Mouse (Mus musculus): ENCODE data around the gene Psmd9.

Psmd9 gene

DNA sequence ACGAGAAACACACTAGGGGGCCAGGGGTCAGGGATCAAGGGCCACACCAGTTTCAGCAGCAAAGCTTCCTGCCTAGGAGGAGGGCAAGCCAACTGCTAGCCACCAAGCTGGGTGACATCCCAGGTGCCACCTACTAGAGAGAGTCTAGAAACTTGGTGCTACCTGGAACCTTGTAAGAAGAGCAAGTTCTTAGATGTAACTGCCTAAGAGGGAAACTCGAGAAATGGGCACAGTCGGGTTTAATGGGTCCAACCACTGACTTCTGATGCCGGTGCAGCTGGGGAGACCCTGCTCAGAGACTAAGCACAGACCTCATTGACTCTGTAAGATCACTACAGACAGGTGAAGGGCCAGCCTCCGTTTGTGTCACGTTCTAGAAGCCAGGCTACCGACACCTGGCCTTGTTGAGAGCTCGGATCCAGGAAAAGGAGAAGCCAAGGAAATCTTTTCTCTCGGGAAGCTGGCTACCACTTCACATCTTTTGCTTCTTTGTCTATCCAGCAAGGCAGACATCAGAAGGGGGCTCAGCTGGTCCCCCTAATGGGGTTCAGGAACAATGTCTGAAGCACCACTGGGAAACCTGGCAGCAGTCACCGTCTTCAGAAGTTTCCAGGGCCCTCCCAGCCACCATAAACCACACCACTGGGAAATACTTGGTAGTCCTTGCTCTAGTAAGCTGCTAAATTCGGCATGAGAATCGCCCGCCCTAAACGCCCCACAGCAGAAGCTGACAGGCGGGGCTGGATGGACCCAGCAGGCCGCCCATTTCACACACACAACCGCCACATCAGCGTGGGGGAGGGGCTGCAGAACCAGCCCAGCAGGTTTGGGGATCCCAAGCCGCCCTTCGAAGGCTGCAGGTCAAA is 31.9 kb upstream of the Psmd9 start:
- DNase-seq (ENCODE audit: low read depth), result peak; percentile 94

DNA sequence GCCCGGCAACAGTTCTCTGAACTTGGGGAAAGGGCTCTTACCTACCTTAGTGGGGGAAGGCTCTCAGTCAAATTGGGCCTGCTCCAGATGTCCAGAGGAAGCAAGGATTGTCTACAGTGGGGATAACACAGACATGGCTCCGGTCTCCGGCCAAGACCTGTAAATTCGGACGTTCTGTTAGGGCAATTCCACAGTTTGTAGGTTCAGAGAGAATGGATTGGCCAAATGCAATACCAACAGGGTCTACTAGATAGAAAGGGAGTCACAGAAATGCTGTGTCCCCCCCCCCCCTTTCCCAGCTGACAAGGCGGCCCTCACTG is 31.3 kb upstream of the Psmd9 start:
- DNase-seq (ENCODE audit: low read depth), result no peak

DNA sequence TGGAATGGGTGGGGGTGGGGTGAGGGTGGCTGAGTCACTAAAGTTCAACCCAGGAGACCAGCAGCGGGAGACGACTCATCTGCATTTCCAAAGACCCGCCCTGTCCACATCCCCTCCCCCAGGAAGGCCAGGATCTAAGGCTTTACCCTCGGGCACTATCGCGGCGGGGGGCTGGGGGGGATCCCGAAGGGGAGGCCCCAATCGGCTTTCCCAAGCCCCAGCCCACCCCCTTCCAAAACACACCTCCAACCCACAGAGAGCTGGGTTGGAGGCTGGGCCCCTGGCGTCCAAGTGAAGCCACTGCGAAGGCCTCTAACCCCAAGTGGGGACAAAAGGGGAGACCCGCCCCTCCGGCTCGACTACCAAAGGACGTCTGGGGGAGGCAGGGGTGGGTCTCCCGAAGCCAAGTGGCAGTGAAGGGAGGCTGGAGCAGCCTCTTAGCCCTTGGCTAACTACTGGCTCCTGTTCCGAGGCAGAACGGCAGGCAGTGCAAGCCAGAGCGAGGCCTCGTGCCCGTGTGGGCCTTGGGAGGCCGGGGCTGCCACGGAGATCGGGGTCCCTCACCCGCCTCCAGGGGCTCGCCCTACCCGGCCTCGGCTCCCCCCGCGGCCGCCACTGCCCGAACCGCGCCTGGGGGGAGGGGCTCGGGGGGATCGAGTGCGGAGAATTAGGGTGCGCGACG is 30.8 kb upstream of the Psmd9 start:
- peak; percentile 97 for DNase-seq (ENCODE audit: low read depth)

DNA sequence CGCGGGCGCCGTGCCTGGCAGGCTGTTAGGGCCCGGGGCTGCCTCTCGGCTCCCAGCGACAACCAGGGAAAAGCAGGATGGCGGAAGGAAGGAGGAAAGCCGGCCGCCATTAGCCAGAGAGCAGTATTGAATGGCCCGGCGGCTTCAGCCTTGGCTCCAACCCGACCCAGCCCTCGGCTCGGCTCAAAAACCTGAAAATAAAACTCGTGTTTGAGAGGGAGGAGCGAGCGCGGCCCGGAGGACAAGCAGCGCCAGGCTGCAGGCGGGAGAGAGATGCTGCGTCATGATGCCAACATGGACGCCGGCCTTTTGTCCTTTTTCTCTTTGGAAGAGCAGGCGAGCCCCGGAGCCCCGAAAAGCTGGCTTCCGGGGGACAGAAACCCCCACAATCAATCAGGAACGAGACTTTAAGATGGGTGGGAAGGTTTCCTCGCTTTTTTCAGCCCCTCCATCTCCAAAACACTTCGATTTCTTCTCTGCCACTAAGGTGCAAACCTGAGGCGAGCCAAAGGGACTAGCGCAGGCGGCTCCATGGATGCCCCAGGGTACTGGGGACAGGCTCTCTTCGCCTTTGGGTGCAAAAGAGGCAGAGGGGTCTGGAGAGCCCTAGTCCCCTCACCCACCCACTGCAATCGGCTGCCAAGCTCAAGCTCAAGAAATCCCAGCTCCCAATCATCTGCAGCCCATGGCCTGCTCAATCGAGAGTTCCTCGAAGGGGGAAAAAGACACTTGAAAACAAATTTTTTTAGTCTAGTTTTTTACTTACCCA is 30.1 kb upstream of the Psmd9 start:
- DNase-seq (ENCODE audit: low read depth), result peak; percentile 94

DNA sequence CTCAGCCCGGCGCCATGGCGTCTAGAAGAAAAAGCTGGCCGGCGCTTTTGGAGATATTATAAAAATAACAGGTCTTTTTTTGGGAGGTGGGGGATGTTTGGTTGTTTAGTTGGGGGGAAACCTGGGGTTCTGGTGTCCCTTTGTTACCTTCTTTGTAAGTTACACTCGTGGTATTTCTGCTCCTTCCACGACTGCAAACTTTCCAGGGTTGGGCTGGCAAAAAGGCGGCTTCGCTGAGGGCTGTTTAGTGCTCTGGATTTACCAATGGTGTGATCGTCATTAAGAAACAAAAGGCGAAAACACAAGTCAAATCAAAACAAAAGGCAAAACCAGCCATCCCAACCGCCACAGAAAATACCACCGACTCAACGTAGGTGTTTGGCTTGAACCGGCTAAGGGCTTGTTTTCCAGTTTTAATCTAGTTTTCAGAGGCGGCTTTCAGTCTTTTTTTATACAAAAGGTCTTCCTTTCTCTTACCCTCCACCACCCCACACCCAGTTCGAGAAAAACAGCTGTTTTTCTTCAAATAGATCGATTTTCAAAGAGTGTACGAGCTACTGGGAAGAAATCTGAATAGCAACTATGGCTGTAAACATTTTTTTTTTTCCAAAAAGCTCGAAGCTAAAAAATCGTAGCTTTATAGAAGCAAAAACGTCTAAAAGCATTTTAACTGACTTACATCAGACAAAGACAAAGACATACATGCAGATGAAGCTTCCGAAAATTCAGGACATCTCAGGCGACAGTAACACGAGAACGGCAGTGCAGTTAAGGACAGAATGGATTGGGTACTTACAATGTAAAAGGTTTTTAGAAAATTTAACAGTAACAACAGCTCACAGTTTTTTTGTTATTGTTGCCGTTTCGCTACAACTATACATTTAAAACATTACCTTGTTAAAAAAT is 29.2 kb upstream of the Psmd9 start:
- DNase-seq (ENCODE audit: low read depth), result peak; percentile 60

DNA sequence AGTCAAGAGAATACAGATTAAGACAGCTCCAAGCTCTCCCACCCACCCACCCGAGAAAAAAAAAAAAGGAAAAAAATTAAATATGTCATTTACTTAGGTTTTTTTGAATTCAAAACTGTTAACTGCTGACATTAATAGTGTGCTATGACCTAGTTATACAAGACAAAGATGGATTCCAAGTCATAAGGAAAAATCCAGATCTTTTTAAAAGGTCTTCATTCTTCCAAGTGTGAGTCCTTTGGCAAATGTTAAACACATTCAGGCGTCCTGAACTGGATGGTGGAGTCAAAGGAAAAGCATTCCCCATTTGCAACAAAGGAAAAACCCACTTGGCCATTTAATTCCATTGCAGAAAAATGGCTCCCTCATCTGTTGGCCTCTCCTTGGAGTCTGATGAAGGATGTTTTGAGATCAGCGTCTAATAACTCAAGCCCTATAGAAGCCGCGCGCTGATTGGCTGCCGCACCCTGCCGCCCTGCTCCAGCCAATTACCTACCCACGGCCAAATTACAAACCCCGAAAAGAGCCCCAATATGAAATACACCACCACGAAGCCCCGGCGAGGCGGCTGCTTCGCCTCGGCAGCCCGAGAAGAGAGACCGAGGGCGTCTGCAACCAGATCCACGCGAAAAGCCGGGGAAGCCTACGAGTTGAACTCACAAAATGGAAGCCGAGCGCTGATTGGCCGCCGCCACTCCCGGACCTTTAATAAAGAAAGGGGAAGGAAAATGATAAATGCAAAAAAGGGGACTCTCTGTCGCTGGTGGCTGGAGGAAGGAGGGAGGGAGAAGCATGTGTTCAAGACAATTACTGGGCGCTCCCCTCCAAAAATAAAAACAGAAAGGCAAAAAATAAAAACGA is 28.3 kb upstream of the Psmd9 start:
- peak; percentile 96 for DNase-seq (ENCODE audit: low read depth)

DNA sequence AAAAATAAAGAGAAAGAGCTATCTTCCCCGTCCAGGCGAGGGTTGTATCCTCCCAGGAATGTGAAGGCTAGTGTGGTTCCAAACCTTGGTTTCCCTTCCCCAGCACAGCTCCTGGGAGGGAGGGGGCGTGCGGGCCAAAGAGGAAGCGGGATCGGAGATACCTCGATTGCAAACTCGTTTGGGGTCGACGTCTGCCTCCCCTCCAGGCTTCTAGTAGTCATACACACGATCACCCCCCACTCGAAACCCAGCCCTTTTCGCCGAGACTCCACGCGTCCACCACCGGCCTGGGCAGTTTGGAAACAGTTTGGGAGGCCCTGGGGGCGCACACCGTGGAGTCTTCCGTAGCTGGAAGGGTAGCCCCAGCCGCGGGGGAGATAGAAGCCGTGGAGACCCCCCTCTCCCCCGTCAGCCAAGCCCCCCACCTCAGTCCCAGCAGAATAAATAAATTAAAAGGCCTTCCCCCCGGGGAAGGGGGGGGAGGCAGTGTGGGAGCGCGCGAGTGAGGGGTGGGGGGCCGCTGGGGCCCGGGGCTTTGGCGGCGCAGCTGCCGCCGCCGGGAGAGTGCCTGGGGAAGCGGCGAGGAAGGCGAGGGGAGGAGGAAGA is 27.6 kb upstream of the Psmd9 start:
- peak; percentile 66 for DNase-seq (ENCODE audit: low read depth)

DNA sequence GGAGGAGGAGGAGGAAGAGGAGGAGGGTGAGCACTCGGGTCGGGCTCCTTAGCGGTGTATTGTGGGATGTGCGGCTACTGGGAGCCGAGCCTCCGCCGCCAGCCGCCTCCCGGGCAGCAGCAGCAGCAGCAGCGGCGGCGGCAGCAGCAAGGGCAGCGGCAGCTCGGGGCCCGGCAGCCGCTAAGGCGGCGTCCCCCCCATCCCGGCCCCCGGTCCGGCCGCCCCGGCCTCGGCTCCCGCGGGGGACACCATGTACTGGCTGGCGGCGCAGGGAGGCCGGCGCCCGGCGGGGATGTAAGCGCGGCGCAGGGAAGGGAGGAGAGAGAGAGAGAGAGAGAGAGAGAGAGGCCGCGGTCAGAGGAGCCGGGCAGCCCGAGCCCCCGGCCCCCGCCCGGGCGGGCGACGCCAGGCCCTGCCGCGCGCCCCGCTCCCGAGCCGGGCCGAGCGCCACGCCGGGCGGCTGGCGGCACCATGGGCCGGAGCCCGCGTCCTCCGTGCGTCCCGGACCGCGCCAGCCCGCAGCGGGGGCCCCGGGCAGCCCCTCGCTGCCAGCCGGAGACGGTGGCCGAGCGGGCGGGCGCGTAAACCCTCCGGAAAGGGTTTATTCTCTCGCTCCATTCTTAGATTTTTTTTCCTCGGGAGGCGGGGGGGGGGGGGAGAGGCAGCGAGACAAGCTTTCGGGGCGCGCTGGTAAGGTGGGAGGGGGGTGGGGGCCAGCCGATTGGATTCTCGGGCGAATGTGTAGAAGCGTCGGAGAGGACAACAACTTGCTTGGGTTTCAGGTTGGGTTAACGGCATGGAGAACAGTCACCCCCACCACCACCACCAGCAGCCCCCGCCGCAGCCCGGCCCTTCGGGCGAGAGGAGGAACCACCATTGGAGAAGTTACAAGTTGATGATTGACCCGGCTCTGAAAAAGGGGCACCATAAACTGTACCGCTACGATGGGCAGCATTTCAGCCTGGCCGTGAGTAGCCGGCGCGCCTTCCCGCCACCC is 26.8 kb upstream of the Psmd9 start, which contains the start of gene Setd1b:
Gene Setd1b (plus strand): TSS at position 33 of the 997 bp plus-strand sequence.
- DNase-seq (ENCODE audit: low read depth), result peak; percentile 64

DNA sequence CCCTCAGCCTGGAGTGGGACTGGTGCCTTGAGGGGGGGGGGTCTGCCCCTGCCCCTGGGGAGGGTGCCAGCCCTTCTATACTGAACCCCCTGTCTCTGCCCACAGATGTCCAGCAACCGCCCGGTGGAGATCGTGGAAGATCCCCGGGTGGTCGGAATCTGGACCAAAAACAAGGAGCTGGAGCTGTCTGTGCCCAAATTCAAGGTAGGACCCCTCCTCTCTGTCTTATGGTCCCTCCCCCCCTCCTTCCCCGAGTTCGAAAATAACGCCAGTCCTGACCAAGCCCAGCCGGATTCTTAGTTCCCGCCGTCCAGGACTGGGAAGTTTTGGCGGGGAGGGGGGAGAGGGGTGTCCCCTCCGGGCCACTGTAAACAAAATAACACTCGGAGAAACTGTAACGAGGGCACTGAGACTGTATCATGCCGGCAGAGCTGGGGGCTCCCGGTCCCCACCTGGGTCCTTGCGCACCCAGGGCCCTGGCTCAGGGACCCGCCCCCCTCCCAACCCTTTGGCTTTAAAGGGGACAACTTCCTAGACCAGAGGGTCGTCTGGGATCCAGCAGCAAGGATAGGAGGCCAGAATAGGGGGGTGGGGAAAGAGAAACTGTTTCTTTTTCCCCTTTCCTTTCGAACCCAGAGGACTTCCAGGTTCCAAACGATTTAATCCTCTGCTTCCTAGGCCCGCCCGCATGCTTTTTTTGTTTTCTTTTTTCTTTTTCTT is 25.8 kb upstream of the Psmd9 start:
- peak; percentile 84 for DNase-seq (ENCODE audit: low read depth)

DNA sequence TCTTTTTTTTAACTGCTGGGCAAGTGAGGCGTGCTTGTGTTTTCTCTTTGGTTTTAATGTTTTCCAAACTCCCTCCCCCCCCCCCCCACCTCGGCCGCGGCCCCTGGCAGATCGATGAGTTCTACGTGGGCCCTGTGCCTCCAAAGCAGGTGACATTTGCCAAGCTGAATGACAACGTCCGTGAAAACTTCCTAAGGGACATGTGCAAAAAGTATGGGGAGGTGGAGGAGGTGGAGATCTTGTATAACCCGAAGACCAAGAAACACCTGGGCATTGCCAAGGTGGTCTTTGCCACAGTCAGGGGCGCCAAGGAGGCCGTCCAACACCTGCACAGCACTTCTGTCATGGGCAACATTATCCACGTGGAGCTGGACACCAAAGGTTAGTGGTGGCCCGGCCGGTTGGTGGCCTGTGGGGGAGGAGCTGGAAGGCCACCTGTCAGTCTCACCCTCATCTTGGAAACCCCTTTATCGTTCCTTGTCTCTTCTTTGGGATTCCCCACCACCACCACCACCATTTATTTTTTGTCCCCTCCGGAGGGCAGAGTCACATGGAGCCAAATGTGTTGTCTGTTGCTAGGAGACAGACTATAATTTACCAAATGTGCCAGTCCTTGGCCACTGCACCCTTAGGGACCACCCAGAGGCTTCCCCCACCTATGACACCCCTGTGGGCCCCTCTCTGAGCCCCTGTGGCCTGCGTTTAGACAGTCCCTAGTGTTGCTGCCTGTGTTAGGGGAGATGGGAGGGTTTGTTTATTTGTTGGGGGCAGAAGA is 25.1 kb upstream of the Psmd9 start:
- no peak for DNase-seq (ENCODE audit: low read depth)

DNA sequence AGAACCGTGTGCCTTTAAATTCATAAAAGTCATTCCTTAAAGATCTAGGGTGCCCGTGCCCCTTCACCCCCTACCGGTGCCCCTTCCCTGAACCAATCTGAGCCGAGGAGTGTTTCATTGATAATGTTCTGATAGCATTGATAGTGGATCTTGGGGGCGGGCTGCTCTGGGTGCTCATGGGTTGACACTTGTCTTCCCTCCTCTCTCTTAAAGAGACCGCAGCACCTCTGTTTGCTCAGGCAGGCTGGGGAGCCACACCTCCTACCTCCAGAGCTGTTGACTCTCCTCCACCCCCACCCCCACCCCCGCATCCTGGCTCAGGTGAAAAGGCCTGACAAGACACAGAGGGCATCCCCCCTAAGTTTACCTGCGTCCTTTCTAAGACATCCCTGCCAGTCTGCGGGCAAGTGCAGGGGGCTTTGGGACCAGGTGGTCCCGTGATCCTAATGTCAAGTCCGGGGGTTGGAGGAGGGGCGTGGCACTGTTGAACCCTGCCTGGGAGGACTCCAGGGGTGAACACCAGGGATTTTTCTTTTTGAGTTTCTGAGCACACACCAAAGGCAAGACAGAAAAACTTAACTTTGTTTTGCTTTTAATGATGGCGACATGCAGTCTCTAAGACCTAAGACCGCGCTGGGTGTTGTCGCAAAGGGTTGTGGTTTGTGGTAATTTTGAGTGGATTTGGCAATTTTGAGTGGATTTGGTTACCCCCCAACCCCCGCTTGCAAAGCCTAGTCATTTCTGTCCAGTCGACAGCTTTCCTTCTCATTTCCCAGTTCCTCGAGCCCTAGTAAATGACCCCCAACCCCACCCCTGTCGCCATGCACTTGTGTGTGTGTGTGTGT is 24.2 kb upstream of the Psmd9 start:
- no peak for DNase-seq (ENCODE audit: low read depth)

DNA sequence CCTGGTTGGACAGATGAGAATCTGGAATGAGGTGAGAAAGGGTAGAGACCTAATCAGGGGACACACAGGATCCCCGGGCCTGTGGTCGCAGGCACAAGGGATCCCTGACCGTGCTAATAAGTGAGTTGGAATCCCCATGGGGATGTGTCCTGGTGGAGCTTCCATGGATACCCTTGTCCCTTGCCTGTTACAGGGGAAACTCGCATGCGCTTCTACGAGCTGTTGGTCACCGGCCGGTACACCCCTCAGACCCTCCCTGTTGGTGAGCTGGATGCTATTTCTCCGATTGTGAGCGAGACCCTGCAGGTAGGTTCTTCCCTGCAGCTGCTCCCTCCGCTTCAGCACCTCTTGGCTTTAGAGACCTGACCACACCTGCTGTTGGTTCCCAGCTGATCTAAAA is 22.9 kb upstream of the Psmd9 start:
- DNase-seq (ENCODE audit: low read depth), result no peak

DNA sequence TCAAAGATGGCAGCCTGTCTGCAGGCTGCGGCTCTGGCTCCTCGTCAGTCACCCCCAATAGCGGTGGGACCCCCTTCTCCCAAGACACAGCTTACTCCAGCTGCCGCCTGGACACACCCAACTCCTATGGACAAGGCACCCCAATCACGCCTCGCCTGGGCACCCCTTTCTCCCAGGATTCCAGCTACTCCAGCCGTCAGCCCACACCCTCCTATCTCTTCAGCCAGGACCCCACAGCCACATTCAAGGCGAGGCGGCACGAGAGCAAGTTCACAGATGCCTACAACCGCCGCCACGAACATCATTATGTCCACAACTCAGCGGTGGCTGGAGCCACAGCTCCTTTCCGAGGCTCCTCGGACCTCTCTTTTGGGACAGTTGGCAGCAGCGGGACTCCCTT is 21.6 kb upstream of the Psmd9 start:
- DNase-seq (ENCODE audit: low read depth), result no peak

DNA sequence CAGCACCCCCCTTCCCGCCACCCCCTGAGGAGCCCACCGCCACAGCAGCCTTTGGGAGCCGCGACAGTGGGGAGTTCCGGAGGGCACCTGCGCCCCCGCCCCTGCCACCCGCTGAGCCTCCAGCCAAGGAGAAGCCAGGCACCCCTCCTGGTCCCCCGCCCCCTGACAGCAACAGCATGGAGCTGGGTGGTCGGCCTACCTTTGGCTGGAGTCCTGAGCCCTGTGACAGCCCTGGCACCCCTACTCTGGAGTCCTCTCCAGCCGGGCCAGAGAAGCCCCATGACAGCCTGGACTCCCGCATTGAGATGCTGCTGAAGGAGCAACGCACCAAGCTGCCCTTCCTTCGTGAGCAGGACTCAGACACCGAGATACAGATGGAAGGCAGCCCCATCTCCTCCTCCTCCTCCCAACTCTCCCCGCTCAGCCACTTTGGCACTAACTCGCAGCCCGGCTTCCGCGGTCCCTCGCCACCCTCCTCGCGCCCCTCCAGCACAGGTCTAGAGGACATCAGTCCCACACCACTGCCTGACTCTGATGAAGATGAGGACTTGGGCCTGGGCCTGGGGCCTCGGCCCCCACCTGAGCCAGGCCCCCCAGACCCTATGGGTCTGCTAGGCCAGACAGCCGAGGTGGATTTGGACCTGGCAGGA is 21.0 kb upstream of the Psmd9 start:
- DNase-seq (ENCODE audit: low read depth), result no peak

DNA sequence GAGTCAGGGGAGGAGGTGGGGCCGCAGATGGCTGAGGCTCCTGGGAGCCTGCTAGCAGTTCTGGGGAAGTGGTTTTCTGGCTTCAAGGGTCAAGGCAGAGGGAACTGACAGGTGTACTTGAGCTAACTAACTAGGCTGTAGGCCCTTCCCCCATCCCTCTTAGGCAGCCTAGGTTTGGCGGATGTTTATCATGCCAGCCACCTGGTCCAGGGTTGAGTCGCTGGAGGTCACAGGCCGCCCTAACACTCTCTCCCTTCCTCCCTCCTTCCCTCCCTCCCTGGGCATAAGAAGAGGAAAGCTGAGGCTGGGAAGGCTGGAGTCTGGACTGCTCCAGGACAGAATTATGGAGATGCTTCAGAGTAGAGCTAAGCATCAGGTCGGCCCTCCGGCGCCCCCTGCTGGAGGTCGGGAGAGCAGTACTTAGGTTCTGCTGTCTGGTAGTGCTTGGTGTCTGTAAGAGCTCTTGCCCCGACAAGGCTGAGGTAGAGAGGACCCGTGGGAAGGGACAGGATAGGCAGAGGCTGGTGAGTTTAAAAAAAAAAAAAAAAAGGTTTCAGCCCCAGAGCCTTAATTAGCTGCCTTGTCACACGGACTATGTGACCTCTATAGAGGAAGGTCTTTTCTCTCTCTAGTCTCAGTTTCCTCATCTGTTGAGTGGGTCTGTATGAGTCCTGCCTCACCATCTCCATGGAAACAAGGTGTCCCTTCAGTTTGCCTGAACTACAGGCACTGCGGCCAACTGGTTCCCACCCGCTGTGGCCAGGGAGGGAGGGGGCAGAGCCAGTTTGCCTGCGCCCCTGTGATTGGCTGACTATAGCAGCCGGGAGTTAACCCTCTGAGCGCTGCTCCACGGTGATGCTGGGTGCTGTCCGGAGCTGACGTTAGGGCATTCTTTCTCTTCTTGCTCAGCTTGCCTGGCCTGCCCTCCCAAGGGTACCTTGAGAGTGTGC is 19.5 kb upstream of the Psmd9 start:
- DNase-seq (ENCODE audit: low read depth), result peak; percentile 95

Measured in NIH3T3 (cell line).